Mouse (Mus musculus) left cerebral cortex, postnatal 36 days (tissue): ENCODE measurements around the gene Mip. TPM values are rescaled to one million over a fixed set of nuclear protein-coding genes. Genes with fewer than 3 reads are reported as not detected.
A peak's percentile ranks its signal among the peaks of the same experiment; 100 is the strongest.
"Not testable (repeated sequence)": the region's sequence is repeated elsewhere in the genome, so short reads cannot be mapped to it uniquely, and the experiment has no call there.

ENCODE experiments used
- DNase-seq, 2 experiments: peaks; one replicate each; pipeline ENCODE4 v3.0.0; 2021 to 2022; ENCODE audit warnings: low spot score in 2 of 2, mixed read lengths in 1 of 2
- intact Hi-C: fragments of 180-260 bp; cut with DNase I; formaldehyde crosslinking; loops from one replicate; pipeline ENCODE4 v1.15.1; 2025
- total RNA-seq, 2 experiments: library from RNA; stranded (reverse); gene quantifications; 2 replicates each; pipeline ENCODE4 v1.2.3; 2021

Gene Mip
- total RNA-seq, 2 experiments from 2014 or later = not detected

GRCm38 (mm10) chr10:128237807-128238480 is 12.3 kb downstream of the Mip start:
- peak; percentile 27 to 30 for DNase-seq
- intact Hi-C loops = no loop called here

GRCm38 (mm10) chr10:128239140-128239539 is 13.5 kb downstream of the Mip start:
- intact Hi-C loops = no loop called here

GRCm38 (mm10) chr10:128240131-128240530 is 14.5 kb downstream of the Mip start:
- intact Hi-C loops = no loop called here
- DNase-seq = no peak

More at GRCm38 (mm10) chr10:128239140-128239539, 13.5 kb downstream of the Mip start:
- no peak for DNase-seq

GRCm38 (mm10) chr10:128243252-128243651 is 17.6 kb downstream of the Mip start:
- intact Hi-C loops = no loop called here

GRCm38 (mm10) chr10:128244121-128244520 is 18.5 kb downstream of the Mip start:
- intact Hi-C loops = no loop called here
- no peak for DNase-seq

More at GRCm38 (mm10) chr10:128243252-128243651, 17.6 kb downstream of the Mip start:
- DNase-seq = no peak

- intact Hi-C loops = no loop called here
- no peak for DNase-seq
Measured at GRCm38 (mm10) chr10:128247020-128247732, 21.5 kb downstream of the Mip start.

GRCm38 (mm10) chr10:128250565-128250964 is 24.9 kb downstream of the Mip start:
- intact Hi-C loops = no loop called here

GRCm38 (mm10) chr10:128253677-128254255 is 28.1 kb downstream of the Mip start, which contains the start of gene Apon:
Gene Apon, plus strand, starts transcription at chr10:128254096.
- DNase-seq = no peak
- intact Hi-C loops = no loop called here

More at GRCm38 (mm10) chr10:128250565-128250964, 24.9 kb downstream of the Mip start:
- DNase-seq = no peak

GRCm38 (mm10) chr10:128255925-128256324 is 30.3 kb downstream of the Mip start:
- intact Hi-C loops = no loop called here

GRCm38 (mm10) chr10:128256328-128256727 is 30.7 kb downstream of the Mip start:
- no peak for DNase-seq
- intact Hi-C loops = no loop called here

More at GRCm38 (mm10) chr10:128255925-128256324, 30.3 kb downstream of the Mip start:
- no peak for DNase-seq

- no peak for DNase-seq
- intact Hi-C loops = no loop called here
Measured at GRCm38 (mm10) chr10:128258953-128259352, 33.3 kb downstream of the Mip start.

GRCm38 (mm10) chr10:128259946-128260345 is 34.3 kb downstream of the Mip start:
- intact Hi-C loops = no loop called here
- no peak for DNase-seq

- DNase-seq, intact Hi-C loops: not testable (repeated sequence)
Measured at GRCm38 (mm10) chr10:128260376-128260775, 34.7 kb downstream of the Mip start.

GRCm38 (mm10) chr10:128262300-128262699 is 36.7 kb downstream of the Mip start:
- intact Hi-C loops = no loop called here
- DNase-seq = no peak

GRCm38 (mm10) chr10:128263393-128264310 is 38.0 kb downstream of the Mip start:
- intact Hi-C loops = no loop called here

GRCm38 (mm10) chr10:128268371-128268770 is 42.7 kb downstream of the Mip start, which contains the start of gene Apof:
Gene Apof, plus strand, starts transcription at chr10:128268671.
- intact Hi-C loops = no loop called here
- no peak for DNase-seq

More at GRCm38 (mm10) chr10:128263393-128264310, 38.0 kb downstream of the Mip start:
- DNase-seq = no peak

GRCm38 (mm10) chr10:128269206-128269910 is 43.7 kb downstream of the Mip start:
- intact Hi-C loops = no loop called here
- no peak for DNase-seq

GRCm38 (mm10) chr10:128270287-128270841 is 44.7 kb downstream of the Mip start, which contains the start of gene Stat2:
Gene Stat2, plus strand, starts transcription at chr10:128270559.
- intact Hi-C loops = no loop called here
- peak; percentile 94 to 97 for DNase-seq
